Mouse (Mus musculus) bone marrow, adult 2 months (tissue): ENCODE measurements around the gene Ano2. TPM values are rescaled to one million over a fixed set of nuclear protein-coding genes. Genes with fewer than 3 reads are reported as not detected.

Experiments
- H3K27ac ChIP-seq: fragments of 200-500 bp; 2 replicates; pipeline ENCODE4 v1.5.1; 2012; ENCODE audit warnings: low read depth, mild to moderate bottlenecking, control low read depth, inconsistent platforms, low read length; ENCODE audit not compliant: control insufficient read depth, poor library complexity, insufficient read depth
- H3K4me1 ChIP-seq: fragments of 200-500 bp; 2 replicates; pipeline ENCODE4 v1.6.1; 2011; ENCODE audit warnings: low read length; ENCODE audit not compliant: control insufficient read depth, insufficient read depth
- H3K4me3 ChIP-seq: fragments of 200-500 bp; replicated peaks from 2 replicates; pipeline ENCODE3; 2011; ENCODE audit warnings: mild to moderate bottlenecking, low read depth, low read length, control low read depth; ENCODE audit not compliant: control insufficient read depth
- CTCF ChIP-seq: fragments of 200-500 bp; IDR thresholded peaks from 2 replicates; pipeline ENCODE4 v1.5.1; 2011; ENCODE audit warnings: low read length, control low read depth; ENCODE audit not compliant: control insufficient read depth, insufficient read depth
- POLR2A ChIP-seq: fragments of 200-500 bp; IDR thresholded peaks from 2 replicates; pipeline ENCODE4 v1.6.1; 2011; ENCODE audit warnings: low read depth, mild to moderate bottlenecking, control low read depth, low read length, borderline replicate concordance; ENCODE audit not compliant: control insufficient read depth
- WGBS: fragments of 180-500 bp; shearing (Covaris S2); methylation state at CpG from one replicate; pipeline ENCODE4 v1.1.7; 2018; 5-methylcytosine and 5-hydroxymethylcytosine counted together
- polyA plus RNA-seq: library from polyadenylated mRNA; stranded (reverse); fragments of >200 nt; gene quantifications from 2 replicates; pipeline ENCODE4 v1.2.4, GENCODE M21; 2011; ENCODE audit warnings: low replicate concordance; ENCODE audit not compliant: missing spikeins, insufficient read depth, insufficient read length

The Ano2 gene
- polyA plus RNA-seq, 1 experiment: 1.6 TPM

DNA sequence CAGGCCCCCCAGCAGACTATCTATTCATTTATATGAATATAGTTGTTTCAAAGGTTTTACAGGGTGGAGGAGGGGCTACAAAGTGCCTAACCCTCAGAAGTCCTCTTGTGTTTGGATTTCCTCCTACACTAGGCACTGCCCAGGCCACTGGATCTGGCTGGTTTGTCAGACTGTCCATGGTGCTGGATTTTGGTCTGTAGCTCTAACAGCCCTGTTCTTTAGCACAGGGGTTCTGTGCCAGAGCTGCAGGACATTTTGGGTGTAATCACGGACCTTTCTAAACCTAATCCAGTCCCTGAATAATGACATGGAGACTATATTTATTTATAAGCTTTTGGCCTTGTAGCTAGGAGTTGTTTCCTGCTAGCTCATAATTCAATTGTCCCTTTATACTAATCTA, 328.2 kb downstream of the Ano2 start:
- WGBS: 61% methylated on average over 1 of the region's 1 CpGs
- TF ChIP-seq POLR2A (no peak), CTCF (no peak)
- no peaks in the 10 kb centered on the region for H3K4me1 ChIP-seq
- H3K27ac ChIP-seq: no peak overlapping the region
- H3K4me3 ChIP-seq: no peak overlapping the region

DNA sequence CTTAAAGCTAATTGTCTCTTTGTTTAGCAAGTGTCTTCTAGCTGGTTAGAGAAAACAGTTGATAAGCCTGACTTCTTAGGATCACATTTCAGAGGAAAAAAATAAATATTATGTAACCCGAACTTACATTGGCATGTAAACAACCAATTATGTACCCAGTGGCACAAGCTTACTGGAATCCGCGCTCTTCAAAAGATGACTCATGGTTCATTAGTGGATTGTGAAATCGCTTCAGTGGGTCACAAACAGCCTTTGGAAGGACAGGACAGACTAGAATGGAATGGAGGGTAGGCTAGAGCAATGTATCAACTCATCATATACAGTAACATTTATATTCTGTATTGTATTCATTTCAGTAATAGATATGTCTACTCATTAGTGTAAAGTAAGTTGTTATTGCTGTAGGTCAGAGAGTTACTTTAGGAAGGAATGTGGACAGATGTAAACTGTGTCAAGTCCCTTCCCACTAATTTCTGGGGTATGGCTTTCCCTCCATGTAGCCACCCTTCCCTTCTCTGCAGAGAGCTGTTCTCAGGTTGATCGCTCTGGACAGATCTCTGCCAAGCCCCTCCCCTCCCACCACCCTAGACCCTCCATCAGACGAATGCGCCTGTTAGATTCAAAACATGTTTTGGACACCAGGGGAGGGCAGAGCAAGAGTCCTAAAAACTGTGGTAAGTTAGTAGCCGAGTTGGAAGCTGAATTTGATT, 343.6 kb downstream of the Ano2 start:
- Histone ChIP-seq H3K27ac (no peak overlapping the region), H3K4me3 (no peak overlapping the region), H3K4me1 (no peaks in the 10 kb centered on the region)
- TF ChIP-seq POLR2A (no peak), CTCF (no peak)
- 70% methylated on average over 8 of the region's 8 CpGs for WGBS

- 38% methylated on average over 2 of the region's 2 CpGs for WGBS
These were observed 344.1 kb downstream of the Ano2 start for GRCm38 (mm10) chr6:126034403-126034724.

GRCm38 (mm10) chr6:126034728-126035127, 344.5 kb downstream of the Ano2 start:
- WGBS: 80% methylated on average over 7 of the region's 7 CpGs
- H3K27ac ChIP-seq: no peak overlapping the region
- TF ChIP-seq POLR2A (no peak), CTCF (no peak)
- H3K4me1 ChIP-seq: no peaks in the 10 kb centered on the region
- no peak overlapping the region for H3K4me3 ChIP-seq

More at GRCm38 (mm10) chr6:126034403-126034724, 344.1 kb downstream of the Ano2 start:
- Histone ChIP-seq H3K27ac (no peak overlapping the region), H3K4me3 (no peak overlapping the region), H3K4me1 (no peaks in the 10 kb centered on the region)
- TF ChIP-seq POLR2A (no peak), CTCF (no peak)

DNA sequence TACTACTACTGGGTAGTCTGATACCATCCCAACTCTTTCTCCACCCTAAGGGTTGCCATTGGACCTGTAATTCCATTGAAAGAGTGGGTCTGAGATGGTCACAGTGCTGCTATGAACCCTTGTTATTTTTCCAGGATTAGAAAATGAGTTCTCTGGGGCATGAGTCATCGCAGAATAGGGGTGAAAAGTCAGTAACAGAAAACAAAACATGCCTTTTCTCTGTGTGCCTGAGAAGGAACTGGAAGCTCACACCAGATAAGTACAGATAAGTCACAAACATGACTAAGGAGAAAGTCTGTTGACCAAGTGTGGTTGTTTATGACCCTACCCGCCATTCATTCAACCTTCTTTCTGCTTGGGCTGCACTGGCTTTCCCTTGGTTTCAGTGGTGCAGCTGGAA, 345.4 kb downstream of the Ano2 start:
- Histone ChIP-seq H3K27ac (no peak overlapping the region), H3K4me3 (no peak overlapping the region), H3K4me1 (no peaks in the 10 kb centered on the region)
- 39% methylated on average over 2 of the region's 2 CpGs for WGBS
- TF ChIP-seq POLR2A (no peak), CTCF (no peak)

GRCm38 (mm10) chr6:126045931-126046330, 355.7 kb downstream of the Ano2 start:
- no peaks in the 10 kb centered on the region for H3K4me1 ChIP-seq
- WGBS: 29% methylated on average over 4 of the region's 4 CpGs
- no peak overlapping the region for H3K4me3 ChIP-seq
- no peak overlapping the region for H3K27ac ChIP-seq
- TF ChIP-seq POLR2A (no peak), CTCF (no peak)

- Histone ChIP-seq H3K27ac (no peak overlapping the region), H3K4me3 (no peak overlapping the region), H3K4me1 (no peaks in the 10 kb centered on the region)
- TF ChIP-seq POLR2A (no peak), CTCF (no peak)
- WGBS: 69% methylated on average over 4 of the region's 4 CpGs
These were observed 358.0 kb downstream of the Ano2 start for GRCm38 (mm10) chr6:126048206-126048605.

DNA sequence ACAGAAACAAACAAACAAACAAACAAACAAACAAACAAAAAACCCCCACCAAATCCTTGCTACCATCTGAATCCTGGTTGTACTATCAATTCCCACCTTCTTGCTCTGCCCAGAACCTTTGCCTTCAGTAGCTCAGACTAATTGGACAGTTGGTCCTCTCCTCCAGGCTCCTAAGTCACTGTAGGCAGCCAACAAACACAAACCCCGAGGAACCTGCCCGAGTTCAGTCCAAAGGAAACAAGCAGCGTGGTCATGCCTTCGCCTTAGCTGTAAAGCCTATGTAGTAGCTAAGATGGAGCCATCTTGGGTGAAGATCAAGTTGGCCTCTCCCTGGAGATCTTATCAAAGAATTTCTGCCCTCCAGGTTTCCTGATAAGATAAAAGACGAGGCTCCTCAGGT, 362.9 kb downstream of the Ano2 start:
- 76% methylated on average over 5 of the region's 5 CpGs for WGBS
- no peaks in the 10 kb centered on the region for H3K4me1 ChIP-seq
- no peak overlapping the region for H3K4me3 ChIP-seq
- H3K27ac ChIP-seq: no peak overlapping the region
- TF ChIP-seq POLR2A: no peak
- TF ChIP-seq CTCF: no peak

GRCm38 (mm10) chr6:126057706-126058105, 367.5 kb downstream of the Ano2 start:
- no peak overlapping the region for H3K27ac ChIP-seq
- 57% methylated on average over 3 of the region's 3 CpGs for WGBS
- TF ChIP-seq CTCF: no peak
- no peak for TF ChIP-seq POLR2A
- H3K4me1 ChIP-seq: no peaks in the 10 kb centered on the region
- no peak overlapping the region for H3K4me3 ChIP-seq
